Mouse (Mus musculus) retina, embryonic 14.5 days (tissue): ENCODE data around the gene Nobox.
A peak's percentile ranks its signal among the peaks of the same experiment; 100 is the strongest.

ENCODE experiments used
- DNase-seq: peaks from one replicate; pipeline ENCODE4 v3.0.0-alpha.2; 2015; ENCODE audit warnings: low spot score

Gene Nobox

GRCm38 (mm10) chr6:43272597-43272996 lies 36.8 kb downstream of the Nobox start:
- DNase-seq = no peak

- peak; percentile 34 for DNase-seq
Measured at GRCm38 (mm10) chr6:43266356-43266755, 43.0 kb downstream of the Nobox start.

- peak; percentile 45 for DNase-seq
Measured at GRCm38 (mm10) chr6:43265363-43266041, 43.9 kb downstream of the Nobox start, which contains the start of gene Arhgef5. TSS of gene Arhgef5 (plus strand) at chr6:43265582.

GRCm38 (mm10) chr6:43260756-43261155 lies 48.6 kb downstream of the Nobox start:
- DNase-seq = no peak

GRCm38 (mm10) chr6:43254193-43254926 lies 55.0 kb downstream of the Nobox start:
- DNase-seq = peak; percentile 62
